Mouse (Mus musculus): ENCODE measurements around the gene Akt2.

DNA sequence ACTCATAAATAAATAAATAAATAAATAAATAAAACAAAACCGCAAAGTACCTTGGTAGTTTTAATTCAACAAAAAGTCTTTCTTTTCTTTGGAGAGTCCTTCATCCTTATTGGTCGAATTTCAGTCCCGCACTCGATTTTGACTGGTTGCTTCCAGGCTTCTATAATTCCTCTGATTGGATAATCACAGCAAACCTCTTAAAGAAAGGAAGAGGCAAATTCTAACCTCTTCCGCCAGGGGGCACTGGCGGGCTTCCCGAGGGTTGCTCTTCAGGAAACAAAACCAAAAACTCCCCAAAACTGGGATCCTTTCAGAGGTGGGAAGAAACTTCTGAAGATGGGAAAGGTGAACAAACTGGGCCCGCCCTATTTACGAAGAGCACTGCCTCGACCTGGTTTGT is 59.6 kb downstream of the Akt2 start:
- TF ChIP-seq POLR2A (IDR thresholded peaks at IDR 0.05; ENCODE audit: borderline replicate concordance, insufficient read depth, low read length) = no peak
- TF ChIP-seq CTCF (IDR thresholded peaks at IDR 0.05; ENCODE audit: borderline replicate concordance, insufficient read depth, low read depth, low read length) = peak; percentile 68; the same call in 1 of the 2 replicates

Data from cerebellum, adult 2 months (tissue).